Mouse (Mus musculus): ENCODE measurements around the gene Olfml1. TPM values are rescaled to one million over a fixed set of nuclear protein-coding genes. Genes with fewer than 3 reads are reported as not detected.

Gene Olfml1
- polyA plus RNA-seq, 2 experiments from 2014 or later, result 0.26 TPM; not detected in 1

DNA sequence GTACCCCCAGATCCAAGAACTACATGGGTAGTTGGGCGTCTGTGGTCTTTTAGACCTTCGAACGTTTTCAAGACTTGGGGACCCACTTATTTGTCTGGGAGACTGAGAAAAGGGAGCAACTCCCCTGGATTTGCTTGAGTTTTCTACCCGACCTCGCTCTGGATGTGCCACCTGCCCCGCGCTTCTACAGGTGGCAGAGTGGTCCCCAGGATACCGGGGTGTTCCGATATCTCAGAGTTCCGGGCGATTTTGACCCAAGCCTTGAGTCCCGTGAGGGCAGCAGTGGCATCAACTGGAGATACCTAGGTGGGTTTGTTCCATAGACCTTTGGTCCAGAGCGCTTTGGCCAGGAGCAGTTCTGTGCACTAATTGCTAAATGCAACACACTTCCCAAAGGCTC is 28.2 kb downstream of the Olfml1 start:
- no peak for ATAC-seq

DNA sequence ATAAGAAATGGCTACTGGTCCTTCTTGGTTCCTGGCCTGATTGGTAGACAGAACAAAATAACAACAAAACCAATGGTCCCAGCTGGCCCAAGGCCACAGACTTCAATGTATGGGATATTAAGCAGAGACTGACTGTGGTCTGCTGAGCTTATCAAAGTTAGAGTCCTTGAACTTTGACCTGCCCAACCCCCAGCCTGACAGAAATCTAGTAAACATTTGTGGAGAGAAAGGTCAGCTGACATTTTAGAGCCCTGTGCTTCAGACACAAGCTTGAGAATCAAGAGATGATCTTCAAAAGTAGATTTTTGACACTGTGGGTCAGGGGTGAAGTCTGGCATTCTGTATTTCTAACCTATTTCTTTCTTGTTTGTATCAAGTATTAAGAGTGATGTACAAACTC is 29.5 kb downstream of the Olfml1 start:
- no peak for ATAC-seq

DNA sequence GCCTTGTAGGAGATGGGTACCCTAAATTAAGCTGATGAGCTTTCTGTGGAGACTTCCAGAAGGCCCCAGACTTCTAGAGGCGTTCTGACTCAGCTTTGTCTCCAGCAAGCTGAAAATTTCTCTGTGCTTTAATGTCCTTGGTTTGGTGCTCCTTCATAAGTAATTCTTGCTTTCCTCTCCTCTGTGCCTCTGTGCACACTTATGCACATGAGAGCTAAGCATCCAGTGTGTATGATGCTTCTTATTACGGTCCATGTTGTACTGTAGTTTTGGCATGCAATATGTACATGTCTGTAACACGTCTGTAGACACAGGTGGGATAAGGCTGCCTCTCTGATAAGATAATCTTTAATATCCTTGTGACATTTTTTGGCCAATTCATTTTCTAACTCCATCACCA is 30.7 kb downstream of the Olfml1 start:
- ATAC-seq, result no peak

DNA sequence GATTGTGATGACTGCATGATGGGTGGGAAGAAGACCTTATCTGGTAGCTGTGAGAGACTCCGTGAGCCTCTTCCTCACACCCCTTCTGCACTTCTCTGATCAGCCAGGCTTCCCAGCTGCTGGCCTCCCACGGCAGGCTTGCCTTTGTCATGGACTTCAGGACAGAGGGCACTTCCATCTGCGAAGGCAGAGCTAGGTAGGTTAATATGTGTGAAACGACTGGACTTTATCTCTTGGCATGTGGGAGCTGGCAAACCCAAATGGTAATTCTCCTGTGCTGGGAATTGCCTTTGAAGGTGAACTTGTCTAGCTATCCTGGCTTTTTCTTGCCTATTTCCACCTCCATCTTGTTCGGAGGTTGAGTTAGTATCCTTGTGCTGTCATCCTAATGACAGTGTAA is 33.4 kb downstream of the Olfml1 start:
- no peak for ATAC-seq

DNA sequence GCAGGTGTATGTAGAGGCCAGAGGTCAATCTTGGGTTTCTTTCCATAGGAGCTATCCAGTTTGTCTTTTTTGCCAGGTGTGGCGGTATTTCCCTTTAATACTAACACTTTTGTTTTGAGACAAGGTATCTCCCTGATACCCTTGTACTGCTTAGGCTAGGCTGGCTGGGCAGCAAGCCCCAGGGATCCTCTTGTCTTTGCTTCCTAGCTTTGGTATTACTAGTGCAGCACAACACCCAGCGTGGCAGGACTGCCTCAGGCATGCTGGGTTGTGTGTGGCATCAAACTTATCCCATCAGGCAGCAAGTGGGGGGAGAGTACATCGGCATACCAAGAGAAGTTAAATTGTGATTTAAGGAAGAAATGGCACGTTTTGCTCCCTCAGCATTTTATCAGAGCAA is 35.3 kb downstream of the Olfml1 start:
- no peak for ATAC-seq

DNA sequence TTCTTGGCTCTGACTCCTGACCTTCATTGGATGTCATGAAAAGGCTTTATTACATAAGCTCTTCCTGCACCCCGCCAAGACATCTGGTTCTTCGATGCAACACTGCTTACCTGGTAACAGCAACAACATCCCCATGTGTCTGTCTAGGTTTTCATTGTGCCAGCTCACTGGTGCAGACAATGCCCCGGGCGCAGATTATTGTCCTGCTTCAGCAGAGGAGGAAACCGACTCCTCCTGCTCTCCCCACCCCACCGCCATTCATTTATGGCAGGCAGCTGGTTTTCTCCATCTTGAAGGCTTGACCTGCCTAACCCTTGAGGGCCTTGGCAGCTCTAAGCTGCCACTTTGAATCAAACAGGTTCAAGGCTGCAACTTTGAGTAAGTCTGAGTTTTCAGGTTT is 35.7 kb downstream of the Olfml1 start:
- ATAC-seq, result no peak

DNA sequence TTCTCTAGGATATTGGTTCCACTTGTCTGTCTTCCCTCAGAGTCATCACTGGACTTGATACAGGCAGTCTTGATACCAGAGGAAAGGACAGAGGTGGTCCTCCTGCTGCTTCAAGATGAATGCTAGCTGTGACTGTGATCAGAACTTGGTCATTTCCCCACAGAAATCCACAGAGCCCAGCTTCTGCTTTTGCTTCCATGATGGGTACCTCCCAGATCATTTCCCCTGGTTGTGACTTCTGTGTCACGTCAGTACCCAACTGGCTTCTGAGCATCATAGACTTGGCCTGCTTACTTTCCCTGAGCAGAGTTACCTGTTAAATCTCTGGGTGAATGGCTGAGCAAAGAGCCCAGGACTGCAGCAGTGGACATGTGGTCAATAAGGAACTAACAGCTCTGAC is 40.5 kb downstream of the Olfml1 start:
- ATAC-seq, result no peak

DNA sequence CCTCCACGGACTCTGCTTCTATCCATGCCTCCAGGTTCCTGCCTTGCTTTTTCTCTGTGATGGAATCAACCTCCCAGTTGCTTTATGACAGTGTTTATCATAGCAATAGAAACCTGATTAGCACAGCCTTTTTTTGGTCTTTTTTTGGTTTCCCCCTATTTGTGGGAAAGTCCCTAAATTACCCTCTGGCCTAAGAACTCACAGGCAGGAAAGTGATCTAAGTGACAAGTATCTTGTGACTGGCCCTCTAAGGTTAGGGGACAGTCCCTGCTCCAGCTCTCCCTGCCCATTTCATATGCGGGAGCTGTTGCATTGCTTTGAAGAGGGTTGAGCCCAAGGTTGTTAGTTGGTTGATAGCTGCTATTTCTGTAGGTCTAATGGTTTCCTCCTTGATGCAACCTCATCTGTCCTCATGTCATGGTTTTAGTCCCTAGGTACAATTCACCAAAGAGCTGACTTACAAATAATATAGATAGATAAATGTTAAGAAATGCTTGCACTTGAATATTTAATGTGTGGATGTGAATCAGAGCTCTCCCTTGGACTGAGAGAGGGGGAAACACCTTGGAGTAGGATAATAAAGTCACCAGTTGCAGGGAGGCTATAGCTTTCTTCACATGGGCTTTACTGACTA is 42.5 kb downstream of the Olfml1 start:
- peak; percentile 90 for ATAC-seq

DNA sequence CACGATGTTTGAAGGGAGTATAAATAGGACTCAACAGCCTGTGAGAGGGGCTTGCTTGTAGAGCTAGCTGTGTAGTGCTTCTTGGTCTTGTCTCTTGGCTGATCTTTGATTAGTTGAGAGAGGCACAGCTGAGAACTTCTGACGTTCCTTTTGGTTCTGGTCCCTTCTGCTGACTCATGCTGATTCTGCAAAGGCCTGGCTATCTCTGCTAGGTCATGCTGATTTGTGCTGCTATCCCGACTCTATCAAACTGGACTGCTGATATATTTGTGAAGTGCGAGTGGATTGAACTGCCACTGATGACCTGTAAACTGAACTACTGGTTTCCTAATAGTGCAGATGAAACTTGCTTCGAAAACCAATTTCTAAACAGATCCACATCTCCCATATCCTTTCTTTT is 43.6 kb downstream of the Olfml1 start:
- no peak for ATAC-seq

DNA sequence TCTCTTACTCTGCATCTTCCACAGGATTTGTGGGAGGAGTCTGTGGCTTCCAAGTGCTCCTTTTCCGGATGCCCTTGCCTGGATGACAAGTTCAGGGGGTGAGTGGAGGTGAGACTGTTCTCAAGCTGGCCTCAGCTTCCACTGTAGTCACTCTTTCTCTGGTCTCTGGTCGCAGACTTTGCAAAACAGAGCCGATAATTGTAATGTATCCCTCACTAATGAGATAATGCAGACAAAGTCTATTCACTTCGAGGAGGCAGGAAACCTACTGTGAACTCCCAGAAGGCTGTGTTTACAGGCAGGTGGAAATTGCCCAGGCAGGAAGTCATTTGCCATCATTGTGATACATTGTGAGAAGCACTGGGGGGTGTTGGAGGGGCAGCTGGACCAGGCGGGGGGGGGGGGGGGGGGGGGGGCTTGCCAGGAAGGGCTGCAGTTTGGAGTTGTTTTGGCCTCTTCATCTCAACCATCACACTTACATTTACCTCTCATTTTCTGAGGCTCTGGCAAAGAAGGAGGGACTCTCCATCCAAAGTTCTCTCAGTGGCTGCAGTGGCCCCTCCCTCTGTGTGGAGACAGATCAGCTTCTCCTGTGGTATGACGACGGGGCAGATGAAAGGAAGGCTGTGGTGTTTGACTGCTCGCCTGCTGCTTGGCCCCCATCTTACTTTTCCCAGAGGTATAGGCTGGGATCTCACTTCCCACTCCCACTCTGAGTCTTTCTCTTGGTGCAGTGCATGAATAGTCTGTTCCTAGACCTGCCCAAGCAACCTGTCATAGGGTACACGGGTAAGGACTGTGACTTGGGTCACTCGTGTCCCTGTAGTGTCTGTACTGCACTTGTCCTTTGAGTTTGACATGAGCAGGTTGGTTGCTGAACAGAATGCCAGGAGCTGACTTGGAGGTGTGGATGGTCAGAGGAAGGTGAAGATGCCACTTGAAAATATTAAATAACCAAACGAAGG is 51.1 kb downstream of the Olfml1 start:
- ATAC-seq, result no peak

DNA sequence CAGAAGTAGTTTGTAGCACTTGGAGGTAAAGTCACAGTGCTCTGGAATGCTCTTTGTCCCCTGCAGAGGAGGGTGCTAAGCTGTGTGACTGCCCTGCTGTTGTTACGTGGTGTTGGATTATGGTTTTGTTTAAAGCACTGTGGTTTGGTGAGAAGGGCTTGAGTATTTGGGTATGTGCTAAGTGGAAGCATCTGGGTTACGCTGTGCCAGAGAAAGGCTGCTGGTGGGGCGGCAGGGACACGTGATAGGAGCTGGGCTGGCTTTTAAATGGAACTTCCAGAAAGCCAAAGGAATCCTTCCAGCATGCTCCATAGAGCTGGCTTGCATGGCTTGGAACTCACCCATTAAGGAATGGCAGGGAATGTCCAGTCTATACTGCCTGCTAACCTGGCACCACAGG is 52.0 kb downstream of the Olfml1 start:
- no peak for ATAC-seq

DNA sequence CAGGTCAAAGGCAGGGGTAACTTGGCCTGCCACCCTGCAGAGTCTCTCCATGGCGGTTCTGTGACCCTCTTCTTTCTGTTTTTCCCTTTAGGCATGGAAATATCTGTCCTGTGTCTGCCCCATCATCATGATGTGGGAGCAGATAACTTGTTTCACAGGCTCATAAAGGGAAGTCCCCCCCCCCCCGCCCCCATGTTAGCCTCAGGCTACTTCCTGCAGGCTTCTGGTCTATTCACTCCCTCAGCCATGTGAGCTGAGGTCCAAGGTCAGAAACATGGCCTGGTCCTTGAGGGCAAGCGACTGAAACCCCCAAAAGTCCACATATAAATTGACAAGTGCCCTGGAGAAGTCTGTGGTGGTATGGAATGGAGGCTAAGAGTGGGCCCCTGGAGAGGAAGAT is 52.9 kb downstream of the Olfml1 start:
- no peak for ATAC-seq

DNA sequence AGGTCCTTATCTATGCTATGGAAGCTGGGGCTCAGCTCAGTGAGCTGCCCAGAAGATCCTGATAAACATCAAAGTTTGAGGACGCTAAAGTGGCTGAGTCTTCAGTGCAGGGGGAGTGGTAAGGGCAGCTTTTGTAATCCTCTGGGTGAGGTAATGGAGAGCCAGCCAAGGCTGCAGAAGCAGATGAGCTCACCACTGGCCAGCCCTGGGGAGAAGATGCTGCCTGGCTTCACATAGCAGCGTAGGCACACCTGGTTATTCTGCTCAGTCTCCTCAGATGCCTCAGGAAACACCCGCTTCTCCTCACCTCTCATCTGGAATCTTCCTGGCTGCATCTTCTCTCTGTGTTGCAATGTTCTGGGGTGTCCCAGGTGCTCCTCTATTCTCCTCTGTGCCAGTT is 57.2 kb downstream of the Olfml1 start:
- ATAC-seq, result no peak

DNA sequence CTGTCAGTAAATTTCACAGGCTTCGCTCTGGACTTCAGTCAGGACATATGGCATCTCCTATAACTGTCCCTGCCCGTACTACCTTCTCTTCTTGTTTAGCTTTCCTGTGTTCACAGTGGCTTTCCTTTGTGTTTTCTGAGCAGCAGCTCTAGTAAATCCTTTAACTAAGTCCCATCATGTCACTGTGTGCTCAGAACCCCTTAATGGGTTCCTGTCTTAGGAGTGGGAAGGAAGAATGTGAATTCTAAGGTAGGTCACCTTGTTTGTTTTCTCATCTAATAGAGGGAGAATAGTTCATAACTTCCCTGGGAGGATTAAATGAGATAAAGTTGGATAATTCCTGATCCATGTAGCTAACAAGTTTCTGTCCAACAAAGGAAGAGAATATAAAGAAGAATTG is 57.8 kb downstream of the Olfml1 start, which contains the start of gene 5330417H12Rik:
5330417H12Rik (minus strand) TSS at position 101 of the 400 bp plus-strand sequence.
- no peak for ATAC-seq

DNA sequence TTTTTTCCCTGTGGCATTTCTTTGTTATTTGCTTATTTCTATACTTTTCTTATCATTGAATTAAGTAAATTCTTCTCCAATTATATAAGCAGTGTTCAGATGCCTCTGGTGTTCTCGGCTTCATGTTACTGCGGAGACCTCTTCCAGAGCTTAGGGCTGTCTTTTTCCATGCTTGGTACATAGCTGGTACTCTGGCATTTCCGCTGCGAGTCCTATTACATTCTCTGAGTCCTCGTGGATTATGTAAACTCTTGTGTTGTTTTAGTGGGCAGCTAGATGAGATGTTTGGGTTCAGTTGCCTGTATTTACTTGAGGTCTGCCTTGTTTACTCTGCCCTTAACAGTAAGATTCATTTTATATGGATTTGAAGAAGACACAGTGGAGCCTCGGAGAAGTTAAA is 58.5 kb downstream of the Olfml1 start:
- no peak for ATAC-seq

DNA sequence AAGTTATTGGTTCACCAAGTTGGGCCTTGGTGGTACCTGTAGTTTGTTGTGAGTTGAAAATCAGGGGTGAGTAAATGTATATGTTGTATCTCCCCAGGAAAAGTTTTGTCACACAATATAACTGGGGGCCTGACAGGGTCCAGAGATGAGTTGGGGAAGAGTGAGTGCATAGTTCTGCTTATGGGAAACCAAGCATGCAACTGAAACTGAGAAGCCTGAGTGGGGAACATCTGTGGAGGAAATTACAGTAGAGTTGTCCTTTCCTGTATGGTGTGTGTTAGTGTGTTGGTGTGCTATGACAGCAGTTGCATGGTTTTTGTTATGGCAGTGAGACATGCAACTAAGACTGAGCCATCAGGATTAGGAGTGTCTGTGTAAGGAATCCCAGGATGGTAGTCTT is 61.1 kb downstream of the Olfml1 start:
- no peak for ATAC-seq

DNA sequence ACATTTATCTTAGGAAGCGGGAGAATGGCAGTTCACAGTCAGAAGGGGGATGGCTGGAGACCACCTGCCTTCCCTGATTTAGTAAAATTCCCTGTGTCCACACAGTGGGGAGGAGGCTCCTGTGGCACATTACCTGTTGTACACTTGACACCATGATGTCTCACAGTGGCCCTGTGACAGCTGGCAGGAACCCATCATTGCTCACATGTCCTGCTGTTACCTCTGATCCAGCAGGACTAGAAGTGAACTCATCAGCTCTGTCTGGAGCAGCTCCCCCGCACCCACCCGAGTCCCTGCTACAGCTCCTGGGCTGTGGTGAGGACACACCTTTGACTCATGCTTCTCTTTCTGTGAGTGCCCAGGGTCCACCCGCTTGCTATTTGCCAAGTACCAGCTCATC is 66.0 kb downstream of the Olfml1 start:
- ATAC-seq, result no peak

DNA sequence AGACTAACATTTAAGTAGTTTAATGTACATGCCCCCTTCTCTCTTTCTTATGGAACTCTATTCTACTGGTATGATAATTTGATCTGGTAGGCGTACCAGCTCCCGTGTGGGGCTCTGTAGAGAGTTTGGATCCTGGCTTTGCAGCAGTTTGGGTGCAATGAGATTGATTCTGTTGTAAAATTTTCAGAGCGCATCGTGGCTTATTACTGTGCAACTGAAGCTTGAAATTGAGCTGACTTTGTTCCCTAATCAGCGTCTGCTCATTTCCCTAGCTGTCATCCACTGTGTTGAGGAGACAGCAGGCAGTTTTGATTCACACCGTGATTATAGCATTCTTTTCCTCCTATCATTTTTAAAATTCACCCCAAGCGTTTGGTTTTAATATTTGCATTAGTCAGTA is 70.2 kb downstream of the Olfml1 start:
- no peak for ATAC-seq

DNA sequence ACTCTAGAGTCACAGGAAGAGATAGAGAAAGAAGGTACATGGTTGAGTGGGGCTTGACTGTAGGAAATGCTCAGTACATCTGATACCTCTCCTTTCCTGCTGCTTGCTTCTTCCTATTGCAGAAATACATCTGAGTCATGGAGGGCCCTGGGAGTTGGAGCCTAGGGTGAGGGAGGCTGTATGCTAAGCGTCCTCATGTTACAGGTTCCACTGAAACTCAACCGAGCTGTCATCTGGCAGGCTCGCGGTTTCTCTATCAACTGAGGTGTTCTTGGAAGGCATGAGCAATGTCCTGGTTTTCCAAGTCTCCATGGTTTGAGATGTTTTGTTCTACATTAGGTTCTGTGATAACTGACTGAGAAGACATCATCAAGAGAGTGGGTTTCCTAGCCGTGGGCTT is 70.8 kb downstream of the Olfml1 start:
- ATAC-seq, result no peak

Other genes starting within 250 kb of the Olfml1 start
- gene Syt9, start 196.7 kb upstream of the Olfml1 start, polyA plus RNA-seq (2017; shearing (Covaris generic)), result not detected
- gene Ppfibp2, start 27.8 kb downstream of the Olfml1 start, polyA plus RNA-seq (2017; shearing (Covaris generic)), result 1 to 10 TPM; 1.0 to 1.5 TPM
- gene 5330417H12Rik, start 57.7 kb downstream of the Olfml1 start, polyA plus RNA-seq (2017; shearing (Covaris generic)), result not detected
- not detected for gene Cyb5r2, start 190.6 kb downstream of the Olfml1 start, polyA plus RNA-seq (2017; shearing (Covaris generic))
- gene Ovch2, start 233.8 kb downstream of the Olfml1 start, polyA plus RNA-seq (2017; shearing (Covaris generic)), result not detected
- not detected for gene Olfr467, start 244.8 kb downstream of the Olfml1 start, polyA plus RNA-seq (2017; shearing (Covaris generic))

All from CD4-positive, CD25-positive, alpha-beta regulatory T cell, adult 4 months (primary cell).